Mouse (Mus musculus): ENCODE results near the gene Ogdhl. TPM values are rescaled to one million over a fixed set of nuclear protein-coding genes. Genes with fewer than 3 reads are reported as not detected.

Gene Ogdhl
- 74.6 and 77.2 TPM in 2 replicates for polyA plus RNA-seq (2012; rRNA removed)

DNA sequence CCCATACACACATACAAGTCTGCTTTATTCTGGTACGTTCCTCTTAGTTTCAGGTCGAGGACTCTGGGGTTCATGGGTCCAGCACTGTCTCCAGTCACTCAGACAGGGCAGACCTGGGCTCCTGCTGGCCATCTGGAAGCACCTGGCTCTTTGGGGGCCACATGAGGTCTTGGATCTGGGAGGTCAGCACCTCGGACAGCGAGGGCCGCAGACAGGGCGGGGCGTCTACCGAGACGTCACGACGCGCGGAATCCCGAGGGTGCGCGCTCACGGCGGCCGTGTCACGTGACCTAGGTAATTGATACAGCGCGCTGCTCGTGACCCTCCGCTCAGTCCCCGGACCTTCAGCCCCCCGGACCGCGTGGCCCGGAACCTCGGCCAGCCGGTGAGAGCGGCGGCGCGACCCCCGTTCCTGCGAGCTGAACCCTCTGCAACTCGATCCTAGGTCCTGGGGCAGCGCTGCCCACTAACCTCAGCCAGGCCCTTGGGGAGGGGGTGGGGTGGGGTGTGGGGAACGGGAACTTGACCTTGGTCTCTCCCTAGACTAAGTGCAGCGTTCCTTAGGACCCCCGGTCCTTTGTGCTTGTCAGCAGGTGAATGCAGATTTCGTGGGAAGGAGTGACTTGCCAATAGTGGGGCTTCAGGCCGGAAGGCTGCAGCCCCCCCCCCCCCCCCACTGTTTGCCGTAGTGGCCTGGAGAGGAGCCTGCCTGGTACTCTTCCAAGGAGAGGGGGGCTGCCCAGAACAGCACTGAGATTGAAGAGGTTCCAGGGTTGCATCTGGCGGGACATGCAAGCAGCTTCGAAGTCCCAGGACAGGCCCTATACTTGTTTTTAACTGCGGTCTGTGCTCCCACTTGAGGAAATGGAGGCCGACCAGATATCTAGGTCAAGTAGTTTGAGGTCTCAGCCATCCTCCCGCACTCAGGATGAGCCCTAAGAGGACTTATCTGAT is at the start of gene Ogdhl:
Ogdhl (plus strand) TSS at position 288 of the 954 bp plus-strand sequence.
- Histone ChIP-seq H3K4me3 (ENCODE audit: insufficient read depth, low read length) (peak within 1 kb of the TSS; percentile 80), H3K27ac (ENCODE audit: insufficient read depth, low read length) (no peak within 1 kb of the TSS)
- peak; percentile 66; the same call in 1 of the 2 replicates for TF ChIP-seq POLR2A (IDR thresholded peaks at IDR 0.05; ENCODE audit: extremely low read depth, insufficient read depth, low read length)
- TF ChIP-seq CTCF (IDR thresholded peaks at IDR 0.05; ENCODE audit: extremely low read depth, insufficient read depth, low read length): no peak

DNA sequence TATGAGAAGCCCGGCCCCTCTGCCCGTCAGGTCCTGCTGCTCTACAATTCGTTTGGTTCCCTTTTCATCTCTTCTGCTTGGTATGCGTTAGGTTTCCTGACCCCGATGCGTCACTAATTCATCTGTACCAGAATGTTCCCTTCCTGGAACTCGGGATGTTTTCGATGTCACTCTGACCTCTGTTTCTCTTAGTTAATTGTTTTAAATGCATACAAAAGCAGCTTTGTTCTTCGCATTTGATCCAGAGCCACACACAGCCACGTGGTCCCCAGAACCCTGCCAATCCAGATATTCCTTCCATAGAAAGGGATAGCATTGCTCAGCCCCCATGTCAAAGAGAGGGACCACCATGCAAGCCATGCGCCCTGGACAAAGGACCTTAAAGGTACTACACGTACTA is 20.2 kb upstream of the Ogdhl start:
- TF ChIP-seq CTCF (IDR thresholded peaks at IDR 0.05; ENCODE audit: extremely low read depth, insufficient read depth, low read length) (no peak), POLR2A (IDR thresholded peaks at IDR 0.05; ENCODE audit: extremely low read depth, insufficient read depth, low read length) (no peak)
- Histone ChIP-seq H3K27ac (ENCODE audit: insufficient read depth, low read length) (peak overlapping the region; percentile 90), H3K4me3 (ENCODE audit: insufficient read depth, low read length) (no peak overlapping the region), H3K4me1 (ENCODE audit: control insufficient read depth, insufficient read depth, low read length) (no peaks in the 10 kb centered on the region)

More for the DNA sequence above, at the start of gene Ogdhl:
- H3K4me1 ChIP-seq (ENCODE audit: control insufficient read depth, insufficient read depth, low read length): peaks cover 4% of the 10 kb centered on the region; the same call in 1 of the 2 replicates

- no peaks in the 10 kb centered on the region for H3K4me1 ChIP-seq (ENCODE audit: control insufficient read depth, insufficient read depth, low read length)
- peak overlapping the region; percentile 34 for H3K27ac ChIP-seq (ENCODE audit: insufficient read depth, low read length)
- TF ChIP-seq POLR2A (IDR thresholded peaks at IDR 0.05; ENCODE audit: extremely low read depth, insufficient read depth, low read length) (no peak), CTCF (IDR thresholded peaks at IDR 0.05; ENCODE audit: extremely low read depth, insufficient read depth, low read length) (no peak)
- no peak overlapping the region for H3K4me3 ChIP-seq (ENCODE audit: insufficient read depth, low read length)
These were observed 19.4 kb upstream of the Ogdhl start for GRCm38 (mm10) chr14:32302423-32302822.

- no peak for TF ChIP-seq CTCF (IDR thresholded peaks at IDR 0.05; ENCODE audit: extremely low read depth, insufficient read depth, low read length)
- no peak for TF ChIP-seq POLR2A (IDR thresholded peaks at IDR 0.05; ENCODE audit: extremely low read depth, insufficient read depth, low read length)
- Histone ChIP-seq H3K27ac (ENCODE audit: insufficient read depth, low read length) (no peak overlapping the region), H3K4me1 (ENCODE audit: control insufficient read depth, insufficient read depth, low read length) (no peaks in the 10 kb centered on the region), H3K4me3 (ENCODE audit: insufficient read depth, low read length) (no peak overlapping the region)
These were observed 16.9 kb upstream of the Ogdhl start for GRCm38 (mm10) chr14:32304921-32305320.

GRCm38 (mm10) chr14:32309876-32310275 is 11.9 kb upstream of the Ogdhl start:
- TF ChIP-seq POLR2A (IDR thresholded peaks at IDR 0.05; ENCODE audit: extremely low read depth, insufficient read depth, low read length) (no peak), CTCF (IDR thresholded peaks at IDR 0.05; ENCODE audit: extremely low read depth, insufficient read depth, low read length) (peak; percentile 65)
- Histone ChIP-seq H3K4me3 (ENCODE audit: insufficient read depth, low read length) (no peak overlapping the region), H3K27ac (ENCODE audit: insufficient read depth, low read length) (no peak overlapping the region), H3K4me1 (ENCODE audit: control insufficient read depth, insufficient read depth, low read length) (no peaks in the 10 kb centered on the region)

DNA sequence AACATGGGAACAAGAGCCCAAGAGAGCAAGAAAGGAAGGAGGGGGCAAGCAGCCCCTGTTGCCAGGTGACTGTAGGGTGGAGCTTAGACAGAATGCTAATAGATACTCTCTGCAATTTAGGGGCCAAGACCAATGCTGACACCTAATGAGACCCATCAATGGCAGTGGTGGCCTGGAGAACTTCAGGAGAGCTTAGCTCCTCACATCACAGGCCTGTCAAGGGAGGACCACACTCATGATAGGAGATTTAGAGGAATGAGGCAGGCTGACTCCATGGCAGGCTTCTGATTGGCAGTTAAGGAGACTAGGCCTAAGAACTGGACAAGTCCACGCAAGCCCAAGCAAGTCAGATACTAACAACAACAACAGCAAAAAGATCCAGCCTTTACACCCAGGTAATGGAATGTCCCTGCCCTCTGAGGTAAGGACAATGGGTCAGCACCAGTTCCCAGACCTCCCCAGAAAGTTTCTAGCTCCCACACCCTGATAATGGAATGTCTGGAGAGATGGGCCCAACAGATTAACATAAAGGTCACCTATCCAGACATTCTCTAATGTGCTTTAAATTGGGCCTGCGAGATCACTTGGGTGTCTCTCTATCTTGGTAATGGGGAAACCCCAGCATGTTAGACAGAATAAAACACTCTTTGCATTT is 10.3 kb upstream of the Ogdhl start:
- TF ChIP-seq POLR2A (IDR thresholded peaks at IDR 0.05; ENCODE audit: extremely low read depth, insufficient read depth, low read length): no peak
- no peak for TF ChIP-seq CTCF (IDR thresholded peaks at IDR 0.05; ENCODE audit: extremely low read depth, insufficient read depth, low read length)
- Histone ChIP-seq H3K27ac (ENCODE audit: insufficient read depth, low read length) (no peak overlapping the region), H3K4me1 (ENCODE audit: control insufficient read depth, insufficient read depth, low read length) (no peaks in the 10 kb centered on the region), H3K4me3 (ENCODE audit: insufficient read depth, low read length) (no peak overlapping the region)

GRCm38 (mm10) chr14:32317822-32318221 is 4.0 kb upstream of the Ogdhl start:
- Histone ChIP-seq H3K4me1 (ENCODE audit: control insufficient read depth, insufficient read depth, low read length) (peaks cover 4% of the 10 kb centered on the region; the same call in 1 of the 2 replicates), H3K27ac (ENCODE audit: insufficient read depth, low read length) (no peak overlapping the region), H3K4me3 (ENCODE audit: insufficient read depth, low read length) (no peak overlapping the region)
- TF ChIP-seq POLR2A (IDR thresholded peaks at IDR 0.05; ENCODE audit: extremely low read depth, insufficient read depth, low read length) (no peak), CTCF (IDR thresholded peaks at IDR 0.05; ENCODE audit: extremely low read depth, insufficient read depth, low read length) (no peak)

DNA sequence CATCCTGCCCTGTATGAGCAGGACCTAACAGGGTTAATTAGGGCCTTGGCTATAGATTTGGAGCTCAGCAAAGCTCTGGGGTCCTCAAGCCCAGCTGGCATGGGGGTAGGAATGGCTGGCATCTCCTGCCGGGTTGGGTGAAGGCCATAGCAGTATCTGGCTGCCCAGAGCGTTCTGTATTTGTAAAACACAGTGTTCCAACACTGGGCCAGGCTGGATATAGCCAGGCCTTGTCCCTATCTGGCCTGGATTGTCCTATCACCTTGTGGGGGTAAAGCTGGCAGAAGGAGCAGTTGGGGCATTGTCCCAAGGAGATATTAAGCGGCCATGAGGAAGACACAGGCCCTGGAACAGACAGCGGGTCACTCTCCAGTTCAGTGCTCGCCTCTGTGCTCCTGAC is 1.4 kb downstream of the Ogdhl start:
- TF ChIP-seq CTCF (IDR thresholded peaks at IDR 0.05; ENCODE audit: extremely low read depth, insufficient read depth, low read length): no peak
- TF ChIP-seq POLR2A (IDR thresholded peaks at IDR 0.05; ENCODE audit: extremely low read depth, insufficient read depth, low read length): no peak
- Histone ChIP-seq H3K27ac (ENCODE audit: insufficient read depth, low read length) (no peak overlapping the region), H3K4me3 (ENCODE audit: insufficient read depth, low read length) (no peak overlapping the region), H3K4me1 (ENCODE audit: control insufficient read depth, insufficient read depth, low read length) (peaks cover 4% of the 10 kb centered on the region; the same call in 1 of the 2 replicates)

- Histone ChIP-seq H3K27ac (ENCODE audit: insufficient read depth, low read length) (no peak overlapping the region), H3K4me1 (ENCODE audit: control insufficient read depth, insufficient read depth, low read length) (peaks cover 5% of the 10 kb centered on the region), H3K4me3 (ENCODE audit: insufficient read depth, low read length) (no peak overlapping the region)
- no peak for TF ChIP-seq POLR2A (IDR thresholded peaks at IDR 0.05; ENCODE audit: extremely low read depth, insufficient read depth, low read length)
- no peak for TF ChIP-seq CTCF (IDR thresholded peaks at IDR 0.05; ENCODE audit: extremely low read depth, insufficient read depth, low read length)
These were observed 5.5 kb downstream of the Ogdhl start for GRCm38 (mm10) chr14:32327366-32327765.
